Mouse (Mus musculus) frontal cortex, adult 2 months (tissue): ENCODE results near the gene Med26. TPM values are rescaled to one million over a fixed set of nuclear protein-coding genes. Genes with fewer than 3 reads are reported as not detected.

Experiments
- polyA plus RNA-seq: library from polyadenylated mRNA; depleted of rRNA; stranded (reverse); fragments of >200 nt; gene quantifications from 2 replicates; pipeline ENCODE4 v1.2.3, GENCODE M21; 2012; rRNA removed

Med26 gene
- polyA plus RNA-seq, 1 experiment = 7.9 TPM

Other genes with a start within 250 kb of the Med26 start
- 3.7 and 6.4 TPM in 2 replicates for gene Gm10282, start 243.0 kb downstream of the Med26 start, polyA plus RNA-seq
- 10.3 and 18.3 TPM in 2 replicates for gene Klf2, start 229.2 kb downstream of the Med26 start, polyA plus RNA-seq
- gene Eps15l1, start 126.8 kb downstream of the Med26 start, polyA plus RNA-seq = 76.1 and 81.8 TPM in 2 replicates
- gene Calr3, start 104.4 kb downstream of the Med26 start, polyA plus RNA-seq = 0.58 and 0.61 TPM in 2 replicates
- 9.6 and 10.0 TPM in 2 replicates for gene 1700030K09Rik, start 104.4 kb downstream of the Med26 start, polyA plus RNA-seq
- 51.4 and 57.2 TPM in 2 replicates for gene Cherp, start 73.0 kb downstream of the Med26 start, polyA plus RNA-seq
- 31.5 and 32.4 TPM in 2 replicates for gene Slc35e1, start 55.7 kb downstream of the Med26 start, polyA plus RNA-seq
- gene Smim7, start 22.8 kb upstream of the Med26 start, polyA plus RNA-seq = 79.4 and 83.3 TPM in 2 replicates
- gene Tmem38a, start 23.8 kb upstream of the Med26 start, polyA plus RNA-seq = 141 TPM in 2 replicates
- 23.8 and 26.4 TPM in 2 replicates for gene Nwd1, start 98.4 kb upstream of the Med26 start, polyA plus RNA-seq
- gene Sin3b, start 175.0 kb upstream of the Med26 start, polyA plus RNA-seq = 134 and 150 TPM in 2 replicates
- 0.42 and 0.65 TPM in 2 replicates for gene F2rl3, start 213.6 kb upstream of the Med26 start, polyA plus RNA-seq